Comparison of ENCODE assay signal across 9 mouse cellular contexts in genomic region chr4:147918459-147919121, GRCm38 (mm10). TPM values are rescaled to one million over a fixed set of nuclear protein-coding genes. Genes with fewer than 3 reads are reported as not detected.
DNase-seq lines count a peak whose midpoint lies in the region; ATAC-seq lines count a peak whose summit lies in the region.
"Had no signal": no experiment of that assay in that cellular context is flagged by ENCODE, and none has a peak within 500 bp of the region (broad histone marks: within the 10 kb centered on the region; RNA-seq: fewer than 3 reads in every experiment).

No protein-coding gene starts in this region.

- no peaks in the 10 kb centered on the region for H3K4me1 ChIP-seq in limb, embryonic 11.5 days (ENCODE audit: control insufficient read depth, insufficient read depth, low read length)
- H3K4me1 ChIP-seq in limb, embryonic 10.5 days = peaks cover 8% of the 10 kb centered on the region; the same call in 1 of the 2 replicates
- H3K4me1 ChIP-seq in limb, embryonic 13.5 days = no peaks in the 10 kb centered on the region

- no peaks in the 10 kb centered on the region for H3K9me3 ChIP-seq in limb, embryonic 11.5 days (ENCODE audit: control insufficient read depth, low read length)
- no peaks in the 10 kb centered on the region for H3K9me3 ChIP-seq in limb, embryonic 10.5 days (replicated peaks)
- no peaks in the 10 kb centered on the region for H3K9me3 ChIP-seq in limb, embryonic 13.5 days

- peaks cover 5% of the 10 kb centered on the region for H3K36me3 ChIP-seq in limb, embryonic 11.5 days (ENCODE audit: control insufficient read depth, insufficient read depth, low read length)
- H3K36me3 ChIP-seq in limb, embryonic 10.5 days = peaks cover 76% of the 10 kb centered on the region
- peaks cover 94% of the 10 kb centered on the region for H3K36me3 ChIP-seq in limb, embryonic 13.5 days

- DNase-seq in adrenal gland, adult 18-20 months (ENCODE audit: low spot score in 2 of 2) = peak; percentile 31 to 41
- no peak for DNase-seq in adrenal gland, adult 2 months
- DNase-seq in limb, embryonic 11.5 days (ENCODE audit: low spot score) = peak; percentile 47
- no peak for DNase-seq in limb, embryonic 10.5 days (ENCODE audit: low spot score)
- DNase-seq in adipocyte (ENCODE audit: low spot score) = peak; percentile 65
- peak; percentile 26 to 31 for DNase-seq in natural killer cell, adult 2 months (ENCODE audit: low spot score in 2 of 2)

- H3K9ac ChIP-seq in limb, embryonic 11.5 days (ENCODE audit: low read length) = no peak overlapping the region
- H3K9ac ChIP-seq in limb, embryonic 13.5 days = no peak overlapping the region

- H3K4me2 ChIP-seq in limb, embryonic 11.5 days (ENCODE audit: low read depth, severe bottlenecking) = no peak overlapping the region
- no peak overlapping the region for H3K4me2 ChIP-seq in limb, embryonic 13.5 days (replicated peaks)

- H3K27ac ChIP-seq in limb, embryonic 11.5 days (replicated peaks; ENCODE audit: low read depth, low read length) = no peak overlapping the region
- H3K27ac ChIP-seq in limb, embryonic 10.5 days = no peak overlapping the region
- no peak overlapping the region for H3K27ac ChIP-seq in limb, embryonic 13.5 days

- ATAC-seq in limb, embryonic 11.5 days (ENCODE audit: insufficient number of reproducible peaks, low FRiP score, low TSS enrichment, low read depth) = no peak
- ATAC-seq in hematopoietic stem cell, adult 5-6 weeks (replicated peaks in 1 of 2; ENCODE audit: insufficient read depth in 1 of 2, low FRiP score in 2 of 2, low TSS enrichment in 1 of 2, low read depth in 1 of 2, poor library complexity in 2 of 2, severe bottlenecking in 2 of 2) = peak; percentile 74 to 89
- 0 out of 2 replicates have a peak, but pooled peaks have one; percentile 34 for ATAC-seq in limb, embryonic 13.5 days (ENCODE audit: low FRiP score, low read depth)

- WGBS in limb, embryonic 11.5 days = 58% methylated on average over 7 of the region's 7 CpGs
- 65% methylated on average over 7 of the region's 7 CpGs for WGBS in limb, embryonic 10.5 days
- 63% methylated on average over 7 of the region's 7 CpGs for WGBS in limb, embryonic 13.5 days

- no peak overlapping the region for H3K4me3 ChIP-seq in limb, embryonic 11.5 days (ENCODE audit: low read depth, low read length)
- no peak overlapping the region for H3K4me3 ChIP-seq in limb, embryonic 10.5 days
- H3K4me3 ChIP-seq in limb, embryonic 13.5 days = no peak overlapping the region
- H3K4me3 ChIP-seq: myocyte had no signal

- no peaks in the 10 kb centered on the region for H3K27me3 ChIP-seq in limb, embryonic 11.5 days (ENCODE audit: control insufficient read depth, insufficient read depth, low read length)
- H3K27me3 ChIP-seq in limb, embryonic 10.5 days (ENCODE audit: low read depth, poor library complexity, severe bottlenecking) = no peaks in the 10 kb centered on the region
- H3K27me3 ChIP-seq in limb, embryonic 13.5 days = no peaks in the 10 kb centered on the region

RNA-seq across cellular contexts. Expression of gene Mfn2, which starts 14.1 kb away (rescaled TPM):
- total RNA-seq in adrenal gland, adult 18-20 months (2021) = 100 to 1,000 TPM; 187 to 211 TPM
- total RNA-seq in adrenal gland, adult 2 months (2021) = 100 to 1,000 TPM; 164 to 221 TPM
- polyA plus RNA-seq in adrenal gland, adult 2 months (2012; rRNA removed) = 77.6 and 98.7 TPM in 2 replicates
- 20.7 and 23.7 TPM in 2 replicates for polyA plus RNA-seq in limb, embryonic 11.5 days (2014; fragmentation: Nextera tagmentation; extraction: Ambion mirVana)
- polyA plus RNA-seq in limb, embryonic 10.5 days (2016; fragmentation: Nextera tagmentation; extraction: Ambion mirVana) = 29.7 and 31.5 TPM in 2 replicates
- total RNA-seq in hematopoietic stem cell, adult 5-6 weeks (2017) = 27.5 and 29.5 TPM in 2 replicates
- 33.7 and 37.8 TPM in 2 replicates for polyA plus RNA-seq in limb, embryonic 13.5 days (2015; fragmentation: Nextera tagmentation; extraction: Ambion mirVana)

RNA-seq across cellular contexts. Expression of gene Plod1, which starts 18.0 kb away (rescaled TPM):
- total RNA-seq in adrenal gland, adult 18-20 months (2021) = 10 to 100 TPM; 38.1 to 54.7 TPM
- total RNA-seq in adrenal gland, adult 2 months (2021) = 10 to 100 TPM; 36.4 to 44.0 TPM
- polyA plus RNA-seq in adrenal gland, adult 2 months (2012; rRNA removed) = 36.1 and 46.5 TPM in 2 replicates
- 39.0 and 40.9 TPM in 2 replicates for polyA plus RNA-seq in limb, embryonic 11.5 days (2014; fragmentation: Nextera tagmentation; extraction: Ambion mirVana)
- 29.1 and 31.5 TPM in 2 replicates for polyA plus RNA-seq in limb, embryonic 10.5 days (2016; fragmentation: Nextera tagmentation; extraction: Ambion mirVana)
- total RNA-seq in hematopoietic stem cell, adult 5-6 weeks (2017) = 10.5 and 11.4 TPM in 2 replicates
- 78.2 and 82.8 TPM in 2 replicates for polyA plus RNA-seq in limb, embryonic 13.5 days (2015; fragmentation: Nextera tagmentation; extraction: Ambion mirVana)

RNA-seq across cellular contexts. Expression of gene 2510039O18Rik, which starts 22.1 kb away (rescaled TPM):
- 10 to 100 TPM; 44.1 to 48.0 TPM for total RNA-seq in adrenal gland, adult 18-20 months (2021)
- total RNA-seq in adrenal gland, adult 2 months (2021) = 10 to 100 TPM; 44.4 TPM
- polyA plus RNA-seq in adrenal gland, adult 2 months (2012; rRNA removed) = 119 and 120 TPM in 2 replicates
- polyA plus RNA-seq in limb, embryonic 11.5 days (2014; fragmentation: Nextera tagmentation; extraction: Ambion mirVana) = 17.4 and 19.7 TPM in 2 replicates
- polyA plus RNA-seq in limb, embryonic 10.5 days (2016; fragmentation: Nextera tagmentation; extraction: Ambion mirVana) = 13.3 and 13.5 TPM in 2 replicates
- 25.0 and 31.0 TPM in 2 replicates for total RNA-seq in hematopoietic stem cell, adult 5-6 weeks (2017)
- polyA plus RNA-seq in limb, embryonic 13.5 days (2015; fragmentation: Nextera tagmentation; extraction: Ambion mirVana) = 13.4 and 13.7 TPM in 2 replicates

RNA-seq across cellular contexts. Expression of gene Fv1, which starts 49.8 kb away (rescaled TPM):
- 10 to 100 TPM; 10.3 to 10.6 TPM for total RNA-seq in adrenal gland, adult 18-20 months (2021)
- 10 to 100 TPM in 1 of 2 experiments, 1 to 10 TPM in 1; 7.8 to 11.7 TPM for total RNA-seq in adrenal gland, adult 2 months (2021)
- 0.50 and 0.75 TPM in 2 replicates for polyA plus RNA-seq in adrenal gland, adult 2 months (2012; rRNA removed)
- polyA plus RNA-seq in limb, embryonic 11.5 days (2014; fragmentation: Nextera tagmentation; extraction: Ambion mirVana) = 14.7 and 16.6 TPM in 2 replicates
- polyA plus RNA-seq in limb, embryonic 10.5 days (2016; fragmentation: Nextera tagmentation; extraction: Ambion mirVana) = 13.5 and 13.7 TPM in 2 replicates
- 18.2 and 19.9 TPM in 2 replicates for total RNA-seq in hematopoietic stem cell, adult 5-6 weeks (2017)
- polyA plus RNA-seq in limb, embryonic 13.5 days (2015; fragmentation: Nextera tagmentation; extraction: Ambion mirVana) = 11.3 and 13.0 TPM in 2 replicates

RNA-seq across cellular contexts. Expression of gene Miip, which starts 50.0 kb away (rescaled TPM):
- total RNA-seq in adrenal gland, adult 18-20 months (2021) = 10 to 100 TPM; 13.9 to 17.5 TPM
- 10 to 100 TPM; 13.9 to 16.5 TPM for total RNA-seq in adrenal gland, adult 2 months (2021)
- 104 and 123 TPM in 2 replicates for polyA plus RNA-seq in adrenal gland, adult 2 months (2012; rRNA removed)
- 33.2 and 34.1 TPM in 2 replicates for polyA plus RNA-seq in limb, embryonic 11.5 days (2014; fragmentation: Nextera tagmentation; extraction: Ambion mirVana)
- 57.4 and 64.2 TPM in 2 replicates for polyA plus RNA-seq in limb, embryonic 10.5 days (2016; fragmentation: Nextera tagmentation; extraction: Ambion mirVana)
- total RNA-seq in hematopoietic stem cell, adult 5-6 weeks (2017) = 29.5 and 39.4 TPM in 2 replicates
- 42.8 and 48.8 TPM in 2 replicates for polyA plus RNA-seq in limb, embryonic 13.5 days (2015; fragmentation: Nextera tagmentation; extraction: Ambion mirVana)

Comparison
In these comparisons a context has a peak if more than half of its experiments do, and no peak if none do; other contexts are left out.
1. DNase-seq: peak in adrenal gland, adult 18-20 months (2 of 2), limb, embryonic 11.5 days (single experiment), adipocyte (single experiment) and natural killer cell, adult 2 months (2 of 2); none in adrenal gland, adult 2 months (single experiment) and limb, embryonic 10.5 days (single experiment).